Mouse (Mus musculus) ES-E14 (cell line): ENCODE data around the gene Ephx4.

Source experiments
- CHD2 ChIP-seq: IDR thresholded peaks from 2 replicates; pipeline ENCODE4 v1.6.1; 2014; ENCODE audit warnings: mild to moderate bottlenecking, low read depth, low read length, inconsistent platforms
- HCFC1 ChIP-seq: IDR thresholded peaks from 2 replicates; pipeline ENCODE4 v1.6.1; 2012; ENCODE audit warnings: low read length, inconsistent platforms, borderline replicate concordance; ENCODE audit not compliant: insufficient read depth
- MAFK ChIP-seq: IDR thresholded peaks from 2 replicates; pipeline ENCODE4 v1.6.1; 2014; ENCODE audit warnings: mild to moderate bottlenecking, low read depth, low read length, inconsistent platforms; ENCODE audit not compliant: insufficient read depth
- ZNF384 ChIP-seq: IDR thresholded peaks from 2 replicates; pipeline ENCODE4 v1.6.1; 2012; ENCODE audit warnings: low read depth, low read length, inconsistent platforms

DNA sequence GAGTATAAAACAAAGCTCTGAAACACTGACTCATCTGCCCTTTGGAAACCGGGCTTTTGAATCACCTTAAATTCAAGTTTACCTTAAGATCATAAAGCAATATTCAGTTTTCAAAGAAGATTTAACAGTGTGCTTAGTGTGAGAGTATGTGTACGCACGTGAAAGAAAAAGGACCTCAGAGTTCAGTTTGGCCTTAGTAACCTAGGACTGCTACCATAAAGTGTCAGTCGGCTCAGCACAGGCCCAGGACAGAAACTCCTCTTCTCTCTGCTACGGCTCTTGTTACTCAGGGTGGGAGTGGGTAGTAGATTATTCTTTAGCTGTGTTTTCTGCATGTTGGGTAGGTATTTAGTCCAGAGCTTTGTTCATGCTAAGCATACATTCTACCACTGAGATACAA lies 47.1 kb downstream of the Ephx4 start:
- TF ChIP-seq ZNF384 = no peak
- no peak for TF ChIP-seq CHD2
- TF ChIP-seq MAFK = no peak
- TF ChIP-seq HCFC1 = no peak
